Mouse (Mus musculus) hindbrain, embryonic 11.5 days (tissue): ENCODE measurements around the gene Pkp3. TPM values are rescaled to one million over a fixed set of nuclear protein-coding genes. Genes with fewer than 3 reads are reported as not detected.

ENCODE experiments used
- ATAC-seq: fragments of 200-750 bp; cut with Nextera tagmentation; 2 replicates; pipeline ENCODE4 v1.8.0; 2017; ENCODE audit warnings: mild to moderate bottlenecking, moderate TSS enrichment, moderate library complexity; ENCODE audit not compliant: low FRiP score
- DNase-seq: peaks from one replicate; pipeline ENCODE4 v3.0.0-alpha.2; 2015; ENCODE audit warnings: low spot score
- H3K27ac ChIP-seq: fragments of 300-500 bp; sonication (generic); 2 replicates; pipeline ENCODE4 v1.5.1; 2014; ENCODE audit warnings: mild to moderate bottlenecking, low read depth, low read length
- H3K27me3 ChIP-seq: fragments of 300-500 bp; sonication (generic); 2 replicates; pipeline ENCODE4 v1.6.1; 2014; ENCODE audit warnings: mild to moderate bottlenecking, low read length, moderate library complexity, mixed read lengths; ENCODE audit not compliant: control insufficient read depth, insufficient read depth
- H3K36me3 ChIP-seq: fragments of 300-500 bp; sonication (generic); 2 replicates; pipeline ENCODE4 v1.6.1; 2014; ENCODE audit warnings: mild to moderate bottlenecking, low read length, moderate library complexity, mixed read lengths; ENCODE audit not compliant: control insufficient read depth, insufficient read depth
- H3K4me1 ChIP-seq: fragments of 300-500 bp; sonication (generic); replicated peaks from 2 replicates; pipeline ENCODE4 v1.6.1; 2014; ENCODE audit warnings: low read length, mixed read lengths; ENCODE audit not compliant: control insufficient read depth, insufficient read depth
- H3K4me2 ChIP-seq: fragments of 300-500 bp; sonication (generic); replicated peaks from 2 replicates; pipeline ENCODE4 v1.6.1; 2014; ENCODE audit warnings: mild to moderate bottlenecking, low read depth, low read length
- H3K4me3 ChIP-seq: fragments of 300-500 bp; sonication (generic); 2 replicates; pipeline ENCODE4 v1.5.1; 2014; ENCODE audit warnings: low read depth, low read length
- H3K9ac ChIP-seq: fragments of 300-500 bp; sonication (generic); 2 replicates; pipeline ENCODE4 v1.6.1; 2014; ENCODE audit warnings: low read depth, low read length
- H3K9me3 ChIP-seq: fragments of 300-500 bp; sonication (generic); 2 replicates; pipeline ENCODE4 v1.6.1; 2016; ENCODE audit warnings: low read length; ENCODE audit not compliant: control insufficient read depth
- WGBS: fragments of 180-500 bp; shearing (Covaris S2); extraction: QIAGEN DNeasy Blood & Tissue Kit; methylation state at CpG from one replicate; pipeline ENCODE4 v1.1.7; 2014; 5-methylcytosine and 5-hydroxymethylcytosine counted together
- polyA plus RNA-seq: library from polyadenylated mRNA; unstranded; fragments of >200 nt; fragmentation: Nextera tagmentation; extraction: Ambion mirVana; gene quantifications from 2 replicates; pipeline ENCODE4 v1.2.1, GENCODE M21; 2014

The Pkp3 gene
- polyA plus RNA-seq, 1 experiment from 2014 or later = 2.0 TPM

- no peak overlapping the region for H3K9ac ChIP-seq
- H3K27me3 ChIP-seq = peaks cover 5% of the 10 kb centered on the region; the same call in 1 of the 2 replicates
- DNase-seq = no peak
- no peaks in the 10 kb centered on the region for H3K36me3 ChIP-seq
- no peak overlapping the region for H3K4me3 ChIP-seq
- H3K4me2 ChIP-seq = no peak overlapping the region
- H3K9me3 ChIP-seq = no peaks in the 10 kb centered on the region
- no peak overlapping the region for H3K27ac ChIP-seq
- WGBS = 81% methylated on average over 4 of the region's 4 CpGs
- H3K4me1 ChIP-seq = no peaks in the 10 kb centered on the region
- no peak for ATAC-seq
These were observed 858 bp downstream of the Pkp3 start for GRCm38 (mm10) chr7:141078876-141079275.

- Histone ChIP-seq H3K9ac (no peak overlapping the region), H3K36me3 (no peaks in the 10 kb centered on the region), H3K4me1 (no peaks in the 10 kb centered on the region), H3K4me2 (peak overlapping the region; percentile 11; the same call in 1 of the 2 replicates), H3K9me3 (no peaks in the 10 kb centered on the region), H3K27me3 (peaks cover 5% of the 10 kb centered on the region; the same call in 1 of the 2 replicates), H3K27ac (no peak overlapping the region), H3K4me3 (no peak overlapping the region)
- ATAC-seq (no peak), DNase-seq (no peak)
- 24% methylated on average over 34 of the region's 34 CpGs for WGBS
These were observed 1.7 kb downstream of the Pkp3 start for GRCm38 (mm10) chr7:141079481-141080449.

GRCm38 (mm10) chr7:141087894-141088293 is 9.9 kb downstream of the Pkp3 start:
- no peaks in the 10 kb centered on the region for H3K36me3 ChIP-seq
- DNase-seq = no peak
- H3K9me3 ChIP-seq = no peaks in the 10 kb centered on the region
- peaks cover 2% of the 10 kb centered on the region for H3K4me1 ChIP-seq
- no peak overlapping the region for H3K27ac ChIP-seq
- 41% methylated on average over 8 of the region's 8 CpGs for WGBS
- no peak overlapping the region for H3K4me2 ChIP-seq
- peaks cover 14% of the 10 kb centered on the region for H3K27me3 ChIP-seq
- H3K4me3 ChIP-seq = no peak overlapping the region
- no peak for ATAC-seq
- H3K9ac ChIP-seq = no peak overlapping the region

- Histone ChIP-seq H3K36me3 (no peaks in the 10 kb centered on the region), H3K27ac (no peak overlapping the region), H3K9me3 (no peaks in the 10 kb centered on the region), H3K4me1 (peaks cover 2% of the 10 kb centered on the region), H3K4me3 (no peak overlapping the region), H3K27me3 (peaks cover 16% of the 10 kb centered on the region), H3K9ac (no peak overlapping the region), H3K4me2 (no peak overlapping the region; the same call in 1 of the 2 replicates)
- 25% methylated on average over 18 of the region's 18 CpGs for WGBS
- no peak for DNase-seq
- no peak for ATAC-seq
These were observed 10.5 kb downstream of the Pkp3 start for GRCm38 (mm10) chr7:141088473-141088872.

GRCm38 (mm10) chr7:141090228-141090627 is 12.2 kb downstream of the Pkp3 start:
- H3K9me3 ChIP-seq = no peaks in the 10 kb centered on the region
- H3K27ac ChIP-seq = no peak overlapping the region
- H3K36me3 ChIP-seq = no peaks in the 10 kb centered on the region
- H3K4me1 ChIP-seq = peaks cover 2% of the 10 kb centered on the region
- 68% methylated on average over 8 of the region's 8 CpGs for WGBS
- H3K4me2 ChIP-seq = no peak overlapping the region
- DNase-seq (no peak), ATAC-seq (no peak)
- H3K27me3 ChIP-seq = peaks cover 16% of the 10 kb centered on the region
- H3K4me3 ChIP-seq = no peak overlapping the region
- no peak overlapping the region for H3K9ac ChIP-seq

GRCm38 (mm10) chr7:141092051-141092735 is 14.2 kb downstream of the Pkp3 start:
- no peak overlapping the region for H3K27ac ChIP-seq
- peak overlapping the region; percentile 35 for H3K4me2 ChIP-seq
- 3% methylated on average over 37 of the region's 37 CpGs for WGBS
- H3K9me3 ChIP-seq = no peaks in the 10 kb centered on the region
- H3K9ac ChIP-seq = no peak overlapping the region
- peaks cover 16% of the 10 kb centered on the region for H3K27me3 ChIP-seq
- ATAC-seq (peak; percentile 87), DNase-seq (peak; percentile 81)
- peaks cover 2% of the 10 kb centered on the region for H3K4me1 ChIP-seq
- no peaks in the 10 kb centered on the region for H3K36me3 ChIP-seq
- H3K4me3 ChIP-seq = peak overlapping the region; percentile 6; the same call in 1 of the 2 replicates

GRCm38 (mm10) chr7:141093950-141094349 is 15.9 kb downstream of the Pkp3 start:
- H3K4me1 ChIP-seq = peaks cover 2% of the 10 kb centered on the region
- no peaks in the 10 kb centered on the region for H3K36me3 ChIP-seq
- no peak overlapping the region for H3K27ac ChIP-seq
- no peak overlapping the region for H3K4me3 ChIP-seq
- no peak overlapping the region for H3K9ac ChIP-seq
- H3K27me3 ChIP-seq = peaks cover 17% of the 10 kb centered on the region
- DNase-seq (no peak), ATAC-seq (no peak)
- H3K4me2 ChIP-seq = no peak overlapping the region
- H3K9me3 ChIP-seq = no peaks in the 10 kb centered on the region
- whole genome bisulfite sequencing = 75% methylated on average over 6 of the region's 6 CpGs

- Histone ChIP-seq H3K9me3 (no peaks in the 10 kb centered on the region), H3K27me3 (peaks cover 15% of the 10 kb centered on the region), H3K36me3 (no peaks in the 10 kb centered on the region), H3K9ac (no peak overlapping the region), H3K27ac (no peak overlapping the region), H3K4me2 (no peak overlapping the region), H3K4me3 (no peak overlapping the region), H3K4me1 (peaks cover 2% of the 10 kb centered on the region)
- 56% methylated on average over 15 of the region's 15 CpGs for WGBS
- ATAC-seq (no peak), DNase-seq (no peak)
These were observed 16.6 kb downstream of the Pkp3 start for GRCm38 (mm10) chr7:141094487-141095205.
